Mouse (Mus musculus): ENCODE measurements around the gene Tex2. TPM values are rescaled to one million over a fixed set of nuclear protein-coding genes. Genes with fewer than 3 reads are reported as not detected.

The Tex2 gene
- total and polyA plus RNA-seq, 3 experiments: 4.0 to 5.0 (median 4.5) TPM

GRCm38 (mm10) chr11:106627692-106628091, 14.5 kb upstream of the Tex2 start (continued):
- TF ChIP-seq CHD1 (IDR thresholded peaks at IDR 0.05; ENCODE audit: low read depth, low read length) (no peak), POLR2AphosphoS2 (IDR thresholded peaks at IDR 0.05; ENCODE audit: low read depth, low read length) (no peak)

DNA sequence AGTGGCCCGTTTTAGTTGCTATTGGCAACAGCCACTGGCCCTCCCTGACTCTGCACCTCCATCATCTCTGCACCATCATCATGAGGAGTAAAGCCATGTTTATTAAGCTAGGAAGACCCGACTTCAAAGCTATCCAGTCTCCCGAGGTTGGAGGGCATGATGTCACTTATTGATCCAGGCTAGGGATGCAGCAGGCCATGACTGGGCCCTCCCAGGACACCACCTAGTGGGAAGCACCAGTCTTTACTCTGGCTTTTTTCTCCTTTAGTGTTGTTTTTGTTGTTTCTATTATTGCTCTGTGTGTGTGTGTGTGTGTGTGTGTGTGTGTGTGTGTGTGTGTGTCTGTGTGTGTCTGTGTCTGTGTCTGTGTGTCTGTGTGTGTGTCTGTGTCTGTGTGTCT, 12.4 kb upstream of the Tex2 start:
- dilution Hi-C loops (cut with MboI; ENCODE audit: extremely low pct_ligation_motif_present, extremely low pct_unique_long_range_greater_than_20kb, low sequenced_read_pairs) (no loop called here), in situ Hi-C loops (cut with MboI; ENCODE audit: low pct_ligation_motif_present, low pct_unique_long_range_greater_than_20kb, low sequenced_read_pairs) (loop anchor here (5.0 to 25.0 kb wide), 3 partner anchors 108 to 337 kb away; no protein-coding TSS in a partner anchor)
- H3K27ac ChIP-seq (ENCODE audit: insufficient read depth, low read depth): no peak overlapping the region
- no peak overlapping the region for H3K9ac ChIP-seq (ENCODE audit: insufficient read depth, low read depth)
- no peak overlapping the region for H3K4me2 ChIP-seq (ENCODE audit: insufficient read depth, low read depth, poor library complexity, severe bottlenecking)
- TF ChIP-seq MAX (IDR thresholded peaks at IDR 0.05; ENCODE audit: low read length) (no peak), USF2 (conservative IDR thresholded peaks at IDR 0.05; ENCODE audit: low read depth, low read length) (no peak), PAX5 (IDR thresholded peaks at IDR 0.05; ENCODE audit: low read length) (no peak), RAD21 (IDR thresholded peaks at IDR 0.05; ENCODE audit: low read depth, low read length) (no peak; the same call in none of the 2 replicates), POLR2AphosphoS2 (IDR thresholded peaks at IDR 0.05; ENCODE audit: low read depth, low read length) (no peak), ZNF384 (IDR thresholded peaks at IDR 0.05; ENCODE audit: low read depth, low read length) (no peak), CTCF (conservative IDR thresholded peaks at IDR 0.05 in 1 of 2, IDR thresholded peaks at IDR 0.05 in 1 of 2; ENCODE audit: low read depth in 2 of 2, low read length in 2 of 2) (peak in 1 of 2 experiments; percentile 26; a peak in 2 of 4 replicates), GABPA (IDR thresholded peaks at IDR 0.05; ENCODE audit: insufficient replicate concordance, low read depth, low read length) (no peak)
- DNase-seq (ENCODE audit: extremely low read depth): no peak
- no peaks in the 10 kb centered on the region for H3K79me2 ChIP-seq (replicated peaks; ENCODE audit: control insufficient read depth, extremely low read depth, insufficient read depth, poor library complexity, severe bottlenecking)
- no peak overlapping the region for H3K4me3 ChIP-seq (replicated peaks in 1 of 3; ENCODE audit: low read depth in 2 of 3, low read length in 2 of 3, poor library complexity in 1 of 3)
- no peaks in the 10 kb centered on the region for H3K9me3 ChIP-seq (replicated peaks; ENCODE audit: low read length)
- no peaks in the 10 kb centered on the region for H3K36me3 ChIP-seq (replicated peaks in 1 of 2; ENCODE audit: control insufficient read depth in 1 of 2, insufficient read depth in 1 of 2, low read length in 1 of 2)
- H3K27me3 ChIP-seq (replicated peaks): no peaks in the 10 kb centered on the region
- H3K4me1 ChIP-seq (ENCODE audit: control insufficient read depth in 1 of 2, insufficient read depth in 2 of 2): peaks cover 0 to 4% of the 10 kb centered on the region in 2 experiments; a peak in 2 of 4 replicates

- Histone ChIP-seq H3K9ac (ENCODE audit: insufficient read depth, low read depth) (no peak overlapping the region), H3K36me3 (replicated peaks in 1 of 2; ENCODE audit: control insufficient read depth in 1 of 2, insufficient read depth in 1 of 2, low read length in 1 of 2) (no peaks in the 10 kb centered on the region), H3K27me3 (replicated peaks) (no peaks in the 10 kb centered on the region), H3K9me3 (replicated peaks; ENCODE audit: low read length) (no peaks in the 10 kb centered on the region), H3K27ac (ENCODE audit: insufficient read depth, low read depth) (no peak overlapping the region), H3K4me2 (ENCODE audit: insufficient read depth, low read depth, poor library complexity, severe bottlenecking) (no peak overlapping the region), H3K4me3 (replicated peaks in 1 of 3; ENCODE audit: low read depth in 2 of 3, low read length in 2 of 3, poor library complexity in 1 of 3) (no peak overlapping the region), H3K4me1 (ENCODE audit: control insufficient read depth in 1 of 2, insufficient read depth in 2 of 2) (peaks cover 5 to 18% of the 10 kb centered on the region in 2 experiments; a peak in 3 of 4 replicates), H3K79me2 (replicated peaks; ENCODE audit: control insufficient read depth, extremely low read depth, insufficient read depth, poor library complexity, severe bottlenecking) (no peaks in the 10 kb centered on the region)
- dilution Hi-C loops (cut with MboI; ENCODE audit: extremely low pct_ligation_motif_present, extremely low pct_unique_long_range_greater_than_20kb, low sequenced_read_pairs): no loop called here
- in situ Hi-C loops (cut with MboI; ENCODE audit: low pct_ligation_motif_present, low pct_unique_long_range_greater_than_20kb, low sequenced_read_pairs): loop anchor here (10.0 kb wide), 1 partner anchor 219 kb away; no protein-coding TSS in a partner anchor
- no peak for DNase-seq (ENCODE audit: extremely low read depth)
- no peak for TF ChIP-seq MEF2A (IDR thresholded peaks at IDR 0.05; ENCODE audit: borderline replicate concordance, low read depth, low read length)
- no peak for TF ChIP-seq ETS1 (conservative IDR thresholded peaks at IDR 0.05; ENCODE audit: low read depth, low read length)
- no peak for TF ChIP-seq IRF4 (IDR thresholded peaks at IDR 0.05; ENCODE audit: low read depth, low read length)
- no peak for TF ChIP-seq MAX (IDR thresholded peaks at IDR 0.05; ENCODE audit: low read length)
- no peak for TF ChIP-seq CHD2 (IDR thresholded peaks at IDR 0.05; ENCODE audit: low read length)
- no peak for TF ChIP-seq EP300 (IDR thresholded peaks at IDR 0.05; ENCODE audit: low read length)
- TF ChIP-seq POLR2AphosphoS2 (IDR thresholded peaks at IDR 0.05; ENCODE audit: low read depth, low read length): no peak
- TF ChIP-seq MYC (IDR thresholded peaks at IDR 0.05; ENCODE audit: low read depth, low read length): no peak
- no peak for TF ChIP-seq BHLHE40 (IDR thresholded peaks at IDR 0.05; ENCODE audit: low read depth, low read length)
- no peak for TF ChIP-seq MAZ (IDR thresholded peaks at IDR 0.05; ENCODE audit: low read depth, low read length)
- TF ChIP-seq RAD21 (IDR thresholded peaks at IDR 0.05; ENCODE audit: low read depth, low read length): no peak
- no peak for TF ChIP-seq JUND (conservative IDR thresholded peaks at IDR 0.05; ENCODE audit: low read depth, low read length)
- TF ChIP-seq ZKSCAN1 (IDR thresholded peaks at IDR 0.05; ENCODE audit: borderline replicate concordance, low read depth, low read length): no peak
Measured at GRCm38 (mm10) chr11:106623629-106624028, 10.4 kb upstream of the Tex2 start.

All from CH12.LX (cell line).